Mouse (Mus musculus): ENCODE data around the gene Ly6g5b.

Gene Ly6g5b

GRCm38 (mm10) chr17:35077786-35078233 is 37.4 kb downstream of the Ly6g5b start, which contains the start of gene Ly6g6d:
TSS of gene Ly6g6d (minus strand) at chr17:35078065.
- peak in 1 of 2 experiments; percentile 49 for DNase-seq

GRCm38 (mm10) chr17:35077285-35077684 is 37.9 kb downstream of the Ly6g5b start:
- DNase-seq = no peak

GRCm38 (mm10) chr17:35076507-35077176 is 38.6 kb downstream of the Ly6g5b start, which contains the start of gene Ly6g6e:
TSS of gene Ly6g6e (plus strand) at chr17:35076902.
- no peak for DNase-seq

- DNase-seq = peak; percentile 80 to 85
Measured at GRCm38 (mm10) chr17:35074097-35074496, 41.1 kb downstream of the Ly6g5b start.

GRCm38 (mm10) chr17:35071454-35071853 is 43.8 kb downstream of the Ly6g5b start:
- peak; percentile 43 to 46 for DNase-seq

- DNase-seq = peak; percentile 86 to 89
Measured at GRCm38 (mm10) chr17:35070556-35071229, 44.5 kb downstream of the Ly6g5b start.

- DNase-seq = peak in 1 of 2 experiments; percentile 47
Measured at GRCm38 (mm10) chr17:35068213-35068914, 46.9 kb downstream of the Ly6g5b start.

GRCm38 (mm10) chr17:35066084-35066483 is 49.1 kb downstream of the Ly6g5b start, which contains the start of gene Mpig6b:
TSS of gene Mpig6b (minus strand) at chr17:35066184.
- peak in 1 of 2 experiments; percentile 12 for DNase-seq

GRCm38 (mm10) chr17:35064951-35065947 is 50.0 kb downstream of the Ly6g5b start, which contains the start of gene Ly6g6c:
TSS of gene Ly6g6c (plus strand) at chr17:35065388.
- peak; percentile 51 to 55 for DNase-seq

- peak; percentile 82 to 85 for DNase-seq
Measured at GRCm38 (mm10) chr17:35064378-35064877, 50.8 kb downstream of the Ly6g5b start.

Measured in cerebellum, postnatal 10 days (tissue).